Mouse (Mus musculus) gonadal fat pad, adult 2 months (tissue): ENCODE data around the gene Plcxd3. TPM values are rescaled to one million over a fixed set of nuclear protein-coding genes. Genes with fewer than 3 reads are reported as not detected.

Experiments used
- DNase-seq: peaks from one replicate; pipeline ENCODE4 v3.0.0-alpha.2; 2012; ENCODE audit warnings: low read depth
- polyA plus RNA-seq: library from polyadenylated mRNA; depleted of rRNA; stranded (reverse); fragments of >200 nt; gene quantifications from 2 replicates; pipeline ENCODE4 v1.2.3, GENCODE M21; 2012; rRNA removed

The Plcxd3 gene
- 0.49 and 1.4 TPM in 2 replicates for polyA plus RNA-seq

DNA sequence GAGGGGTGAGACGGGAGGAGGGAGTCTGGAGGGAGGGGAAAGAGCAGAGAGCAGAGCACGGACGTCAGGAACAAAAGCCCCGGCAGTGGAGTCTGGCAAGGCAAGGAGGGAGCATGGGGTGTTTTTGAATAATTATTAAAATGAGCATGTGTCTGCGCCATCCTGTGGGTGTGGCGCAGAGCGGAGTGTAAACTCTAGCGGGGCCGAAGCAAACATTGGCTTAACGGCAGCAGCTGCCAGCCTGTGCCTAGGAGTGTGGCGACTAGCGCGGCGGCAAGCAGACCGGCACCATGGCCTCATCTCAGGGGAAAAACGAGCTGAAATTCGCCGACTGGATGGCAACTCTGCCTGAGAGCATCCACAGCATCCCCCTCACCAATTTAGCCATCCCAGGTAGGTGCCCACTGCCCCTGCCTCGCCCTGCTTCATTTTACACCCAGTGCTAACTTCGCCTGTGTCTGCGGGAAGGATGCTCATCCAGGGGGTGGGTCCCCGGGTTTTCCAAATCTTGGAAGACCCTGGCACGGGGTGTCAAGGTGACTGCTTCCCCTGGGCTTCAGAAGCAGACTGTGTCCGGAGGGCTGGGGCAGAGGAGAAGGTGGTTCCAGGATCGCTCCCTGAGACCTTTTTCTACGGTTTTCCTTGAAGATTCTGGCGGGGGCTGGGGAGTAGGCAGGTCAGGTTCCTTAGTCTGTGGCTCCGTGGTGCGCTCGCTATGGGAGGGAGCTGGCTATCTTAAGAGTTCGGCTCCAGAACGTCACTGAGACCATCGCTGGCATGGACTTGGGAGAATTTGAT lies at the start of gene Plcxd3:
Plcxd3 (plus strand) TSS at position 69 of the 798 bp plus-strand sequence.
- no peak for DNase-seq

DNA sequence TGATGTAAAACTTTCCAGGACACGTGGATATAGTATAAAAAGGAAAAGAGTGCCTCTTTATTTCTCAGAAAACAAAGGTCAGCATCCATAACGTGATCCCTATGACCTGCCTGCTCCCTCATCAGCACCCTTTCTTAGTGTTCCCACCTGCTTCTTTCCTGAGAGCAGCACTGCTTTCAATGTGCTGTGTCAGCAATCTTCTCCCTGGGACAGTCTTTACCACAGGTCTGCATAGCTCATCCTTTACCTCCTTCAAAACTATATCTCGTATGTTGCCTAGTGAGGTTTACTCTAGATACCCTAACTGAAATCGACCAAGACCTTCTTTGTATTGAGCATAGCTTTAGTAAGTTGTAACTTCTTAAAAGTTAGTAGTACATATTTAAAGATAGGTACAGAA lies 43.4 kb upstream of the Plcxd3 start:
- no peak for DNase-seq

DNA sequence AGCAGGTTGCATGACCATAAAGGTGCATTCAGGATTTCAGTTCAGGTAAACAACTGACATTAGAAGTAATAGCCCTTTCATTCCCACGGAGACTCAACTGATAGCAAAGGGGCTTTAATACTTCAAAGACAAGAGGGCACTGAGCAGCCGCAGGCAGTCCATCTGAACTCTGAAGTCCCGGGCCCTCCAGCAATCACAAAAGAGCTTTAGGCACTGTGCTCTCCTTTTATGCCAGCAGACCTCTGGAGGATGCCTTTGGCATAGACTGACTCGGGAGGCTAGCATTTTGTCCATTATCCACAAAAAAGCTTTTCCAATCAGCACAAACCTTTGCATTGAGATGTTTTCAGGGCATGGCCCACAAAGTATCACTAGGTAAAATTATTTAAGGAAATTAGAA lies 33.7 kb upstream of the Plcxd3 start:
- DNase-seq = no peak

DNA sequence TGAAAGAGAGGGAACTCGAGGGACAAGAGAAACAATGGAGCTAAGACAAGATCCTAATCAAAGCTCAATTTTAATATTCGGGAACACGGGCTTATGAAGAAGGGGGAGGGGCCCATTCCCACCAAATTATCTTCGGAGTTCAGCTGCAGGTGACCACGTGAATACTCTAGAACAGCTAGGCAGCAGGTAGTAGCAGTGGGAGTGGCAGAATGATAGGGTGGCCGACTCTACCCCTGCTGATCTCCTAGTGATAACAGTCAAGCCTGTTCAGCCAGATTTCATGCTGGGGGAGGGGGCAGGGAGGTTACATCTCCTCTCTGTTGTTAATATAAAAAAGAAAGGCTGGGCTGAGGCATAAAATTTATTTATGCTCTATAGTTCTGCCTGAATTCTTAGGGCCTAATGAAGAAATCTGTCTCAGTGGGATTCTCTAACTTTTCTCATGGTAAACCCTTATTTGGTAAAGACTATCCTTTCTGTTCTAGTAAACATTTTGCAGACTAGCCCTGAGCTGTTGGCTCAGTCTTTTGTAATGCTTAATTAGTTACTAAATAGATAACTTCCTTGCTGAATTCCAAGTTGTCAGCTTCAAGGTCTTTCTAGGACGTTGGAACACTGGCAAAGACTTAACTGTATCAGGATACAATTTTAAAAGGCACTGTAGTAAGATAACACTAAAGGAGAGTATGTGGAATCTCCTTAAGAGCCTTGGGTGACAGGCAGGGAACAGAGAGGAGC lies 26.3 kb upstream of the Plcxd3 start:
- no peak for DNase-seq

DNA sequence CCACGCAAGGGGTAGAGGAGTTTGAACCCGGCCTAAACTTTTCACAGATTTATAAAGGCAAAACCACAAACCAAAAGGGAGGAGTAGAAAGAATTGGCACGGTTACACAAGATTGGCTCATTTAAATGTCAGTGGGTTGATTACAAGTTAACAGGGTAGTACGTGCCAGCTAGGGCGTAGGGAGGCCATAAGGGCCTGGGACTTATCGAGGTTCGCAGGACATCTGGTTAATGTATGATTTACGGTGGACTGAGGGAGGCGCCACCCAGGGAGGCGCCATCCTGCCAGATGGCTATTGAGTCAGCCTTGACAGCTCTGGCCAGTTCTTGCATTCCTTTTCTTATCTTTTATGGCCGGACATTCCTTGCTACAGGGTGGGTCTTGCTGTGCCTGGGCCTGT lies 18.9 kb upstream of the Plcxd3 start:
- no peak for DNase-seq

DNA sequence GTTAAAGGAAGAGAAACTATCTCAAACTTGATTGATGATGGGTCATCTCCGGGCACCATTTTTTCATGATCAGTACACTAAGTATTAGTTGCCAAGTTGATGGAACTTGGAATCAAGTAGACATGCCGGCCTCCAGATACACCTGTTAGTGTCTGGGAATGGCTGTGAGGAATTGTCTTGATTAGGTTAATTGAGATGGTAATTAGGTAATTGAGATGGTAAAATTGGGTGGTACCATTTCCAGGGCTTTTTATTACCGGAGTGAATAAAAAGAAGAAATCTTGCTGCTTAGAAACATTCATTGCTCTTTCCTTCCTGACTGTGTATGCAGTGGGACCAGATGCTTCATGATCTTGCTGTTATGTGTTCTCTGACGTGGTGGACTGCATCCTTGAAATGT lies 17.6 kb upstream of the Plcxd3 start:
- no peak for DNase-seq

DNA sequence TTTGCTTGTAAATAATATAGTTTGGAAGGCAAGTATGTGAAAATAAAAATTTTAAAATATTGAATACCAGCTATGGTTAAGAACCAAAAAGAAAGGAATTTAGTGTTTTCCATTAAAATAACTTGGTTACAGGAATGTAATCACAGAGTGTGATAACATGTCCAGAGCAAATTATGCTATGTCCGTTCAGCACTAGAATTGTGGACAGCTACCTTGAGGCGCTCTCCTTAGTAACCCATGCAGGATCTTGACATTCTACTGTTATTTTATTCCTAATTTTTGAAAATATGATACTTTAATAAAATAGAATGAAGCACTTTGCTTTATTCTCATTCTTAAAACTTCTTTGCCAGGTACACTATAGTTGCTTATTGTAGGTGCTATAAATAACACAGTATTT lies 7.5 kb upstream of the Plcxd3 start:
- DNase-seq = no peak

DNA sequence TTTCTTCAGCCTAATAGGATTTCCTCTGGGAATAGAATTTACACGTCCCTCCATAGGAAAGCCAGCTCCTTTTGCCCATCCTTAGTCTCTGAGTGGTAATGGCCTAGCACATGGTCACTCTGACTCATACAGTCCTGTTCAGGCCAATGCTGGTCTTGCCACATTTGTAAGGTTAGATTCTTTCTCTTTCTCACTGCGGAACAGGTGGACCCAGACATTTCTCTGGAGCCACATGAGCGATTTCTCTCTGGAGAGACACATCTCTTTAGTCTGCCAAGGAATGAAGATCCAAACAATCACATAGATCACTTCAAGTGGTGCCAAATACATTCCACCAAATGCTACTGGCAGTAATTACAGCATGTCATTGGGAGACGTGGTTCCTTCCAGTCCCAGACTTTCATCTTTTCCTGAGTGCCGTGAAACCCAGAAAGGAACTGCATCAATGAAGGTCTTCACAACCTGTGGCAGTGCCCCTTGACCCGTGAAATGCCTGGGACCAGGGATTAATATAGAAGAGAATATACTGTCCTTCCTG lies 769 bp upstream of the Plcxd3 start:
- no peak for DNase-seq

DNA sequence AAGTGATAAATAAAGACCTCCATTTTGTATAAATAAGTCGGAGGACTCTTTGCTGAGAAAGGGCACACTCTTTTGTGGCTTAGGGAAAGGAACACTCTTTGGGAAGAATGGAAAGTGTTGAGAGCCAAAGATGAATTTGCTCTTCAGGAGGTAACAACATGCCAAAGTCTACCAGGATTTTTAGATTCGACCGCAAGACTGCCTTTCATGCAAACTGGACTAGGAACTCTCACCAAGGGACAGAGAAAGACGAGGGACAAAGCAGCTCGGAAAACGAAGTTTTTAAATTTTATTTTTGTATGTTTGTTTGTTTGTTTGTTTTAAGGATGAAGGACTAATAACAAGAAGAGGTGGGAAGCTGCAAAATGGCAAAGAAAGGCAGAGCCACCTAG lies 264 bp upstream of the Plcxd3 start:
- no peak for DNase-seq

DNA sequence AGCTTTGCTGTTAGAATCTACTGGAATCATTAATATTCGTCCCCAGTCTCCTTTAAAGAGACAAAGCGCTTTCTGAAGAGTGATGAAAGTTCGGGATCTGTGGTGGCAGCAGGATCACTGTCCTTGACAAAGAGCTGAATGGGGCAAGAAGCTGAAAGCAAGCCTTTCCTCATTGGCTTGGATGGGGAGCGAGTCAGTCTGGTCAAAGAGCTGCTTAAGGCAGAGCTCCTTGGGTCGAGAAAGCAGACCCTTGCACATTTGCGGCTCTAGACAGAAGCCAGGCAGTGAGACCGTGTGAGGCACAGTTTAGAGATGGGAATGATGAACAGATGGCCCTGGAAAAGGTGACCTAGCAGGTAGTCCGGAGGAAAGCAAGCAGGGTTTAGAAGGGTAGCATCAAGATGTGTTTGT lies 935 bp downstream of the Plcxd3 start:
- DNase-seq = no peak

DNA sequence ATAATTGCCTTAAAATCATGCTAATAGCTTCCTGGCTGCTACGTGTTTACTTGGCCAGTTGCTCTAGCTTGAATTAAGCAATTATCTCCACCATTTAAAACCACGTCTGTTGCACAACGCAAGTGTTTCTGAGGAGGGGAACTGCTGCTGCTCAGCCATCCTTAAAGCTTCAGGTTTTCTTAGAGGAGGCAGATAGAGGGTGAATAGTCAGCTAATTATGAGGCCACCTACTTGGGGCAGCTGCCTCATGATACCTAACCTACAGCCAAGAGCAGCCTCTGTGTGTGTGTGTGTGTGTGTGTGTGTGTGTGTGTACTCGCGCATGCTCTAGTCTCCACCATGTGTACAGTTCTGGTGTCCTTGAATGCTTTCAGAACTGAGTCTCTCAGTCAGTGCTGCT lies 3.5 kb downstream of the Plcxd3 start:
- no peak for DNase-seq

DNA sequence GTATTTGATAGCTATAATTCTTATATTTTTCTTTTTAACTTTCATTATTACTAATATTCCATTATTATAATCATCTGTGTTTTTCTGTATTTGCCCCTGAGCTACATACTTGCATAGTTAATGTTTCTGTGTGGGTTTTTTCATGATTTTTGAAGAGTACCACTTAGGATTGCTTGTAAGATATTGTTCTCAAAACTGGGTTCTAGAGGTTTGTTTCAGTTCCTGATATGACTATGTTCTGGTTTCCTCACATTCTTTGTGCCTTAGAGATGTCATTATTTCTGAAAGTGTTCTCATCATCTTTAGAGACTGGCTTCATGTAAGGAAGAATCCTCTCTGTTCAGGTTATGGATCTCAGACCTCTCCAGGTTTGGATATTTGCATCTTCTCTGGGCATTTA lies 12.5 kb downstream of the Plcxd3 start:
- DNase-seq = no peak

DNA sequence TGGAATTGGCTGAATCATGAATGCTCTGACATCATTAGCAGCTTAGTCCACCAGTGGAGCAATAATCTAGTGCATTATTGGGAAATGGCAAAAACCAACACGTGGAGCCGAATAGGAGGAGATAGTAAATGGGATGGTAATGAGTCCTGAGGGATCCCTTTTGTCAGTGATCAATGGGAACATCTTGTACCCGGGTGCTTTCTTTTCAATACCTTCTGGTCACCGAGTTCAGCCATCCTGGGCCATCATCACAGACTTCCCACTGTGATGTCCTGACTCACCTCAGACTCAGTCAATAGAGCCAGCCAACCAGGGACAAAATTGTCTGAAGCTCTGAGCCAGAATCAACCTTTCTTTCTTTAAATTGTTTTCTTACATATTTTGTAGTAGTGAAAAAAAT lies 24.8 kb downstream of the Plcxd3 start:
- no peak for DNase-seq

DNA sequence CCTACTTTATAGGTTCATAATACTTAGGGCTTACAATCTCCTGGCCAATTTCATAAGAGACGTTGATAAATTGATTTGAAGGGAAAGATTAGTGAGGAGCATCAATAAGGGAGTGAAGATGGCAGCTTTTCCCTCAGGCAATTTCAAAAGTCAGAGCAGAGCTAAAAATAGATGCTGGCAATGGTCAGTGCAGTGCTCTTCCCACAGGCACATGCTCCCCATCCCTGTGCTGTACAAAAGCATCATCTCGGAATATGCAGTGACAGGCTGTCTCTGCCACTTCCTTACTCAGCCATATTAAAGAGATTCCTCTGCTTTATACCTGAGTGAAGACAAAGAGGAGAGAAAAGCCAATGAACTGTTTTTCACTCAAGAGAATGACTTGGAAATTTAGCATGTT lies 36.0 kb downstream of the Plcxd3 start:
- no peak for DNase-seq

DNA sequence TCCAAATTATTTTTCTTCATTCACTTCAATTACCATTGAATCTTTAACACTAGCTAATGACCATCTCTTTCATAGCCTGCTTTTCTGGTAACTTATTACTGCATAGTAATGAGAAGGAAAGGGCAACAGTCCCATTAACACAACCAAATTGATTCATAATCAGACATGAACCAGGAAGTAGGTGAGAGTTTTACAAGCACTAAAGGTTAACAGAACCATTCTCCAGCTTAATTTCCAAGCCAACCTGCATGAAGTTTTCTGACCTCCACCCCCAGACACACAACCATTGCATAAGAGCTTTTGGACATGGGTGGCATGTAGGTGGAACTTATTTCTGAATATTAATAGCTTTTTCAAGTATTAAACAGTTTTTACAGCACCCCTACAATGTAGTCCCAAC lies 64.8 kb downstream of the Plcxd3 start:
- no peak for DNase-seq

DNA sequence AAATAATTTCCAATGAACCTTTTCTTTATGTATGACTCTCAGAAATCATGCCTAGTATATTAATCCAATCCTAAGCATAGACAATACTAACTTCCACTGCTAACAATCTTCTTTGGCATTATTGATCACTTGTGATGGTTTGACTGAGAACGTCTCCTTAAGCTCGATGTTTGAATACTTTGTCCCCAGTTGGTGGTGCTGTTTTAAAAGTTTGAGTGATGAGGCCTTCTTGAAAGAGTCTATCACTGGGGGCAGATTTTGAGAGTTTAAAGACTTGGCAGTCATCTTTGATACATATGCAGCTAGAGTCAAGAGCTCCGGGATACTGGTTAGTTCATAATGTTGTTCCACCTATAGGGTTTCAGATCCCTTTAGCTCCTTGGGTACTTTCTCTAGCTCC lies 120.9 kb downstream of the Plcxd3 start:
- no peak for DNase-seq

DNA sequence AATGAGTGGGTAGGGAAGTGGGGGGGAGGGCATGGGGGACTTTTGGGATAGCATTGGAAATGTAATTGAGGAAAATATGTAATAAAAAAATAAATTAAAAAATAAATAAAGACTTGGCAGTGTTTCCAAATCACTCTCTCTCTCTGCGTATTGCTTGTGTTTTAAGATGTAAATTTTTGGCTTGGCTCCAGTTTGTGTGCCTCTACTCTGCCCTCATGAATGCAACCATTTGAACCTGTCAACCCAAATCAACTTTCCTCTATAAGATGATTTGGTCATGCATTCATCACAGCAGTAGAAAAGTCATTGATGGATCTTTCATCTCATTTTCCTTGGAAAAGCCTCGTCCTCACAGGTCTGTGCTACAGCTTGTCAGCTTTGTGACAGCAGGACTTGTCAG lies 121.7 kb downstream of the Plcxd3 start:
- DNase-seq = no peak

DNA sequence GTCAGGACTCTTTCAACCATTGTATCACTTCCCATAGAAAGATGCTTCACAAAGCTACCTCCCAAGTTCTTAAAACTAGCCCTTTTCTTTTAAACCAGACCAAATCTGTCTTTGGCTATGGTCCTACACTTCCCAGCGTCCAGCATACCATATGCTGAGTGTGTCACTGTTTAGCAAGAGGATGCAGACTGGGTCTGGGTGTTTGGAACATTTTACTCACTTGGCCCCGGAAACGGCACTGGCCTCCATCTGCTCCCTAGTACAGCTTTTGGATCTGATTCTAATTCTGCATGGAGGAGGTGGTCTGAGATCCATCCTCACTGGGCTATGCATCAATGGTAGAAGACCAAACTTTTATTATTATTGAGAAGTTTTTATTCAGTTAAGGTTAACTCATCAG lies 122.7 kb downstream of the Plcxd3 start:
- DNase-seq = no peak

DNA sequence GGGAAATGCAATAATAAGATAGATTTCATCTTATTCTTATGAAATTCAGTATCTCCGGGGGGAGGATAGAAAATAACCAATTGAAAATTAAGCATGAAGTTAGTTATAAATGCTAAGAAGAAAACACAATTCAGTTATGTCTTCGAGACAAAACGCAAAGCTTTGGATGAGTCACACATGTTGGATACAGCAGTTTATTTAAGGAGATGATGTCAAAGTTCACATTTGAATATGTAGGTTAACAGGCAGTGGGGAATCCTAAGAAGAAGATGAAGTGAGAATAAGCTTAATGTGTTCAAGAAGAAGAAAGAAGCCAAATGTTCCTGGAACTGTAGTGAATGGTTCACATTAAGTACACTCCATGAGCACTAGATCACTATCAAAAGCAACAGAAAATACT lies 128.1 kb downstream of the Plcxd3 start:
- DNase-seq = no peak

DNA sequence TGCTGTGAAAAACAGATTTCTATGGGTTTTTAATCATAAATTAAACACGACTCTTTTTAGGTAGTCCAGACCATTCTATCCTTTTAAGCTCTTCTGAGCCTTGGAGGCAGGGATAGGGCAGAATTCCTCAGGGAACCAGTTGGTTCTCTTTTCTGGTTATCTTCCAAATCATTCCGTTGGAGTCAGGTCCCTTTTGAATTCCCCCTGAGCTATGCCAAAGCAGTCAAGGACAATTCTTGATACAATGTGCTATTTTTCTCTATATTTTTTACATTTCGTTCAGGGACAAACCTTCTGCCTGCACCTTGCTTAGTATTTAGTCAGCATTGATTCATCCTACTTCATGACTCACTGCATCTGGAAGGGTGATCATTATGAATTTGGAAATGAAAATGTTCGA lies 128.5 kb downstream of the Plcxd3 start:
- DNase-seq = no peak

DNA sequence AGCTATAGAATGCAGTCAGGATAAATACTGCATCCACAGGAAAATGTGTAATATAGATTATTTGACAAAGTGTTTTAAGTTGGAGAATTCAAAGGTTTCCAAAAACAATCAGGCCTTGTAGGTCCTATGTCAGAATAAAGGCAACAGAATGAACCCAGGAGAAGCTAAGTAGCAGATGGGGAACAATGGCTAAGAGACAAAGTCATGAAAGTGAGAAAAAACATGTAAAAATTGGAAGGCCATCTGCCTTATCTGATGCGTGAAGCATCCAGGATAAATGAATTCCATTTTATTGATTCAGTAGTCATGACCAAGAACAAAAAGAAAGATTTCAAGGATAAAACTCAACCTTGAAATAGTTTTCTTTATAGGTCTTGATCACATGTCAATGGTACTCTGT lies 139.4 kb downstream of the Plcxd3 start:
- DNase-seq = no peak

DNA sequence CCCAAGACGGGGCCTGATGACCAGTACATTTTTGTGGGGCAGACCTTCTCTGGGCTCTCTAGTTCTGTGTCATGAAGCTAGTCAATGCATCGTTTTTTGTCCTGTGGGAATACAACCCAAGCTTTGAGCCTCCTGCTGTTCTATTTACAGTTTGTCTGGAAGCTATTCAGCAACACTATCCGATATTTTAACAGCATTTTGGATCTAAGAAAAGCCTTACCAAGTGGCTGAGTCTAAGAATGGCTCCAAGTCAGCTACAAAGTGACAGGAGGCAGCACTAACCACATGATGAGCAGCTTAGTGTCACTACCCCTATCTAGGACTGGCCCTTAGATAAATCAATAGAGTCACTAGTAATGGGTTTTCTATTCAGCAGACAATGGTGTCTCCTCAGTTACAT lies 149.3 kb downstream of the Plcxd3 start:
- DNase-seq = no peak

DNA sequence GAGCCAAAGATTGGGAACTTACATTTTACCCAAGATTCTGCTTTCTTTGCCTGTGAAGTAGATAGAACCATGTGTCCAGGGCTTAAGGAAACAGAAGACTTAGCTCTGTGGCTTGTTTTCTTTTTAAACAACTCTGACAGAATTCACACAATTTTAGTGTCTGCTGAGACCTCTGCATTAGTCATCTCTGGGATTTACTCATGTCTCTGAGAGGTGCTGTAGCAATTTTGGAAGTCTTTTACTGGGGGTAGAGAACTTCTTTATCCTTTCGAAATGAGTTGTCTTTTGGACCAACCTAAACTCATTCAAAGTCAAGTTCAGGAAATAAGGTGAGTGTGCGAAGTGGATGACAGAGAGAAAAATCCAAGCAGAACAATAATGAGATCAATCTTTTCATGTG lies 158.4 kb downstream of the Plcxd3 start:
- DNase-seq = no peak
